Mouse (Mus musculus) left cerebral cortex, postnatal 10 days (tissue): ENCODE data around the gene Fam189b. TPM values are rescaled to one million over a fixed set of nuclear protein-coding genes. Genes with fewer than 3 reads are reported as not detected.
A peak's percentile ranks its signal among the peaks of the same experiment; 100 is the strongest.

ENCODE experiments used
- DNase-seq, 2 experiments: peaks; one replicate each; pipeline ENCODE4 v3.0.0; 2021 to 2022; ENCODE audit warnings: low spot score in 2 of 2, mixed read lengths in 1 of 2; ENCODE audit errors: extremely low spot score in 1 of 2
- intact Hi-C: fragments of 180-260 bp; cut with DNase I; formaldehyde crosslinking; loops from one replicate; pipeline ENCODE4 v1.15.1; 2025
- total RNA-seq, 2 experiments: library from RNA; stranded (reverse); gene quantifications; 2 replicates each; pipeline ENCODE4 v1.2.3; 2021

Gene Fam189b
- total RNA-seq, 2 experiments from 2014 or later, result 59.6 to 66.2 TPM

GRCm38 (mm10) chr3:89224796-89225195, 41.9 kb downstream of the Fam189b start:
- DNase-seq, result peak in 1 of 2 experiments; percentile 27

GRCm38 (mm10) chr3:89225321-89225815, 42.4 kb downstream of the Fam189b start:
- intact Hi-C loops, result no loop called here
- peak in 1 of 2 experiments; percentile 17 for DNase-seq

More at GRCm38 (mm10) chr3:89224796-89225195, 41.9 kb downstream of the Fam189b start:
- intact Hi-C loops, result no loop called here

- intact Hi-C loops, result no loop called here
- peak; percentile 39 to 69 for DNase-seq
Observed at GRCm38 (mm10) chr3:89225918-89226317, 43.0 kb downstream of the Fam189b start.

GRCm38 (mm10) chr3:89226361-89226760, 43.4 kb downstream of the Fam189b start:
- intact Hi-C loops, result no loop called here
- peak in 1 of 2 experiments; percentile 25 for DNase-seq

GRCm38 (mm10) chr3:89226900-89227299, 44.0 kb downstream of the Fam189b start, which contains the start of gene Mtx1:
Gene Mtx1 (minus strand): TSS chr3:89227088.
- peak in 1 of 2 experiments; percentile 55 for DNase-seq
- intact Hi-C loops, result no loop called here

GRCm38 (mm10) chr3:89227307-89228179, 44.6 kb downstream of the Fam189b start:
- intact Hi-C loops, result no loop called here
- DNase-seq, result peak; percentile 94

GRCm38 (mm10) chr3:89228180-89228549, 45.2 kb downstream of the Fam189b start:
- intact Hi-C loops, result no loop called here
- DNase-seq, result peak; percentile 69 to 87

- DNase-seq, result peak in 1 of 2 experiments; percentile 27
- intact Hi-C loops, result no loop called here
Observed at GRCm38 (mm10) chr3:89228836-89229235, 45.9 kb downstream of the Fam189b start, which contains the start of gene Muc1. Gene Muc1 (plus strand): TSS chr3:89229057.

- DNase-seq, result no peak
- intact Hi-C loops, result no loop called here
Observed at GRCm38 (mm10) chr3:89229276-89229675, 46.3 kb downstream of the Fam189b start.

- intact Hi-C loops, result no loop called here
- DNase-seq, result no peak
Observed at GRCm38 (mm10) chr3:89230561-89230960, 47.6 kb downstream of the Fam189b start.

GRCm38 (mm10) chr3:89231345-89231744, 48.4 kb downstream of the Fam189b start:
- intact Hi-C loops, result no loop called here
- no peak for DNase-seq

GRCm38 (mm10) chr3:89231772-89232275, 48.9 kb downstream of the Fam189b start:
- intact Hi-C loops, result no loop called here
- DNase-seq, result peak in 1 of 2 experiments; percentile 45

GRCm38 (mm10) chr3:89232614-89233013, 49.7 kb downstream of the Fam189b start:
- DNase-seq, result peak in 1 of 2 experiments; percentile 37
- intact Hi-C loops, result no loop called here

- intact Hi-C loops, result no loop called here
- peak in 1 of 2 experiments; percentile 49 for DNase-seq
Observed at GRCm38 (mm10) chr3:89233562-89234110, 50.7 kb downstream of the Fam189b start.

GRCm38 (mm10) chr3:89236516-89236915, 53.6 kb downstream of the Fam189b start:
- intact Hi-C loops, result no loop called here
- DNase-seq, result no peak

- intact Hi-C loops, result no loop called here
- no peak for DNase-seq
Observed at GRCm38 (mm10) chr3:89237682-89238081, 54.7 kb downstream of the Fam189b start.

- intact Hi-C loops, result no loop called here
- no peak for DNase-seq
Observed at GRCm38 (mm10) chr3:89238494-89238893, 55.6 kb downstream of the Fam189b start.
